Mouse (Mus musculus) cerebellum, adult 2 months (tissue): ENCODE data around the gene Chd1l.

Experiments used
- CTCF ChIP-seq: fragments of 200-500 bp; IDR thresholded peaks from 2 replicates; pipeline ENCODE4 v1.5.1; 2011; ENCODE audit warnings: low read depth, mild to moderate bottlenecking, control low read depth, low read length, moderate library complexity, borderline replicate concordance; ENCODE audit not compliant: insufficient read depth
- POLR2A ChIP-seq: fragments of 200-500 bp; IDR thresholded peaks from 2 replicates; pipeline ENCODE4 v1.6.1; 2011; ENCODE audit warnings: low read length, control low read depth, borderline replicate concordance; ENCODE audit not compliant: insufficient read depth

DNA sequence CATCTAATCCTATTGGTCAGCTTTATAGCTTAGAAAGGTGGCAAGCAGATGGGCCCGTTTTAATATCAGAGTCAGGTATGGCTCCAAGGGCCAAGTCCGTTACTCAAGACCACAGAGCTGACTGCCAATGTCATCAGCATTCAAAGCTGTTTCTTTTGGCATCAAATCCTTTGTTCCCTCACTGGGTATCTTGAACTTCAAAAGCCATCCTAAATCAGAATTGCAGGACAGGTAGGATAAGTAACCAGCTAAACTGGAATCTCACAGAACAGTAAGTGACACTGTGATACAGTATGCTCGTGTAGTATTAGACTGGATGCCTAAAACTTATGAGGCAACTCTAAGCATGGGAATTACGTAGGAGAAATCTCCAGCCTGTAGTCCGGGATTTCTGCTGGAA, 16.9 kb downstream of the Chd1l start:
- TF ChIP-seq POLR2A (no peak), CTCF (no peak)
